Mouse (Mus musculus): ENCODE data around the gene Gm45785.

GRCm38 (mm10) chr7:140879355-140879754, 23.2 kb upstream of the Gm45785 start:
- TF ChIP-seq CTCF (IDR thresholded peaks at IDR 0.05; ENCODE audit: extremely low read depth, insufficient read depth, low read length) (no peak), POLR2A (IDR thresholded peaks at IDR 0.05; ENCODE audit: extremely low read depth, insufficient read depth, low read length) (no peak)

All from cortical plate, adult 2 months (tissue).